Mouse (Mus musculus) heart, postnatal 0 days (tissue): ENCODE measurements around the gene Tifa.

ENCODE experiments used
- CTCF ChIP-seq: IDR thresholded peaks from 2 replicates; pipeline ENCODE4 v1.5.1; 2016; ENCODE audit warnings: antibody characterized with exemption, control low read depth, low read depth
- EP300 ChIP-seq: IDR thresholded peaks from 2 replicates; pipeline ENCODE4 v1.6.1; 2016; ENCODE audit warnings: antibody characterized with exemption, low read depth

DNA sequence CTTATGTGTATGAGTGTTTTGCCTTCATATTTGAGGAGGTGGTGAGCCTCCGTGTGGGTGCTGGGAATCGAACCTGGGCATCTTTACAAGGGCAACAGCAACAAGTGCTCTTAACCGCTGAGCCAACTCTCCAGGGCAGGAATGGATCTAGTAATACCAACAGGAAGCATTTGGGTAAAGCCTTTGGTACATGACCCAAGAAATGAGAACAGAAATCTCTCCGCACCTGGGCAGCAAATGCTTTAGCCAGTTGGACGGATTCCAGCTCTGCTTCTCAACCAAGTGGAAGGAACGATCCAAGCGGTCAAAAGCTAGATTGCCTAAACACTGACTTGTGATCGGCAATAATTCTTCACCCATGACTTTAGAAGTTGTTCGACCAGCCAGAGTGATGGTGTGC is 8.7 kb upstream of the Tifa start:
- no peak for TF ChIP-seq CTCF
- TF ChIP-seq EP300, result no peak
